Mouse (Mus musculus) heart, adult 2 months (tissue): ENCODE measurements around the gene Trp53rka.

ENCODE experiments used
- CTCF ChIP-seq: fragments of 200-600 bp; IDR thresholded peaks from 2 replicates; pipeline ENCODE4 v1.8.1; 2022; ENCODE audit warnings: antibody characterized with exemption, mild to moderate bottlenecking, moderate library complexity
- EP300 ChIP-seq: fragments of 200-500 bp; IDR thresholded peaks from 2 replicates; pipeline ENCODE4 v1.6.1; 2011; ENCODE audit warnings: low read depth, low read length, control low read depth; ENCODE audit not compliant: insufficient read depth
- POLR2A ChIP-seq: fragments of 200-500 bp; IDR thresholded peaks from 2 replicates; pipeline ENCODE4 v1.6.1; 2011; ENCODE audit warnings: mild to moderate bottlenecking, low read depth, low read length, control low read depth; ENCODE audit not compliant: insufficient read depth

GRCm38 (mm10) chr2:165452730-165453693 lies 40.1 kb downstream of the Trp53rka start:
- TF ChIP-seq POLR2A (no peak), CTCF (no peak), EP300 (no peak)
